Mouse (Mus musculus): ENCODE measurements around the gene Hist1h2bq. TPM values are rescaled to one million over a fixed set of nuclear protein-coding genes. Genes with fewer than 3 reads are reported as not detected.
"Not testable (repeated sequence)": the region's sequence is repeated elsewhere in the genome, so short reads cannot be mapped to it uniquely, and the experiment has no call there.

Hist1h2bq gene
- total RNA-seq (2021): 10 to 100 TPM; 35.1 to 36.5 TPM

DNA sequence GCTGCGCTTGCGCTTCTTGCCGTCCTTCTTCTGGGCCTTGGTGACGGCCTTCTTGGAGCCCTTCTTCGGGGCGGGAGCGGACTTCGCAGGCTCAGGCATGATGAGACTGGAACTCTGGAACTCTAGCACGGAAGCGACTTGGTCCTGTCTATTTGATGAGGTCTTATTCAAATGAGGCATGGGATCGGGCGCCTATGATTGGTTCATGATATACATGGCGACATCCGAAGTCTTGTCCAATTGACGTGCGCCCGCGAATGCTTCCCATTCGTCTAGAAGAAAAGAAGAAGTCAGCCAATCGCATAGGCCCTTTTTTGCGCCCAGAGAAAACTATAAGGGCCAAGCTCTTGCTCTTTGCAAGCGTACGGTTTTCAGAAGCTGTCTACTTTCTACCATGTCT is at the start of gene Hist1h2bq, which contains the start of gene Hist1h2ao:
TSS of gene Hist1h2bq (minus strand) at position 125 of the 400 bp plus-strand sequence.
TSS of gene Hist1h2ao (plus strand) at position 393 of the 400 bp plus-strand sequence.
- DNase-seq; intact Hi-C loops (cut with DNase I): not testable (repeated sequence)

DNA sequence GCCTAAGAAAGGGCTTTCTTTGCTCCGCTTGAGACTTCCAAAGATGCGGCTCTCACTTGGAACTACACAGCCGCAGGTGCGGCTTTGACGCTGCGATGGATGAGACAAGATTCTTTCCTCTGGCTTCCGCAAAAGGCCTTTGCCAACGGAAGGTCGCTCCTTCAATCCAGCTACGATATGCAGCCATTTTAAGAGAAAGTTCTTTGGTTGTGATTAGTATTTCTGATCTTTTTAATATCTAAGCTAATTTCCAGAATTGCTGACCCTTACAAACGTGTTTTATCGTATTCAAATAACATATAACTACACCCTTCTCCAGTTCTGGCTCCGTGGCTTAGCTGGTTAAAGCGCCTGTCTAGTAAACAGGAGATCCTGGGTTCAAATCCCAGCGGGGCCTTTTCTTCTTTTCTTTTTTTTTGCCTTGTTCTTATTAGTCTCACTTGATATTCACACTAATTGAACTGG is 45.7 kb upstream of the Hist1h2bq start:
- intact Hi-C loops (cut with DNase I): loop anchor here (10.0 kb wide), 4 partner anchors 59 to 1579 kb away; partner anchors contain the start of gene Zfp184
- DNase-seq: peak; percentile 28 to 29

DNA sequence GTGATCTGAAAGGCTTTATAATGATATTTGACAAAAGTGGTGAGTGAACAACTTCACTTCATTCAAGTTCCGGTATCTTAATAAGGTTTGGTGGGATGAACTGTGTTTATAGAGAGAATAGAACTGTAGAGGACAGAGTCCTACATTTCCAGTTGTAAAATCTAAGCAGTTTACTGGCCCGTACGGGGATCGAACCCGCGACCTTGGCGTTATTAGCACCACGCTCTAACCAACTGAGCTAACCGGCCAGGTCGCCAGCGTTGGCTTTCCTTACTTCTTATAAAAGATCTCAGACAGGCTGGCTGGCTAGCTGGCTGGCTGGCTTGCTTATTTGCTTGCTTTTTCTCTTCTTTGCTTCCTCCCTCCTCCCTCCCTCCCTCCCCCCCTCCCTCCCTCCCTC is 45.1 kb upstream of the Hist1h2bq start:
- intact Hi-C loops (cut with DNase I): loop anchor here (10.0 kb wide), 4 partner anchors 60 to 1580 kb away; partner anchors contain the start of gene Zfp184
- peak; percentile 80 to 81 for DNase-seq

DNA sequence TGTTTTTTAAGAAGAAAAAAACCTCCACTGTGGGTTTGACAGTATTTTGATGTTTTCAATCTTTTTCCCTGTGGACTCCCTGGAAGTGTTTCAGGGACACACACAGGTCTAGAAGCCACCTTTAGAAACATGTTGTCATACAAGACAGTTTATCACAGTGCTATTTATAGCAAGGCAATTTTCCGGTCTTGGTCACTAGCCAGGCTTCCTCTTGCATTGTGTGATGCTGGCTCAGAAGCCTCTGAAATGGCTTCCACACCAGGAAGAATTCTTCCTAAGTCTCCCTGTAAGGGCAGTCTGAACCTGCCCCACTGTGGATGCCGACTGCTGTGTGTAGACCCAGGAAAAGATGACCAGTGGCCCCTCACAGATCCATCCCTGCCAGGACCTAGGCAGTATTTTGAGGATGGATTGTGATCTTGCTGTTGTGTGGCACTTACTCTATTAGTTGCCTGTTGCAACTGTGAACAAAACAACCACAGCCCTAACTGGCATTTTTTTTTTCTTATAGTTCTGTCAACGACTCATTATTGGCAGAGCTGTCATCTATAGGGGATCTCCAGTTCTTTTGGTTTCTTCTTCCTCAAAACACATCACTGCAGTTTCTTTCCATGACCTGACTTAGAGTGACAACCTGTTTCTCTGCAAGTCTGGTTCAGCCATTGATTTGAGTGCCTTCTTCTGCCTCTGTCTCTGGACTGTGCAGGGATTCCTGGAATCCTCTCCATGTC is 42.4 kb upstream of the Hist1h2bq start:
- DNase-seq: peak; percentile 47 to 60
- intact Hi-C loops (cut with DNase I): loop anchor here (10.0 kb wide), 4 partner anchors 62 to 1582 kb away; partner anchors contain the start of gene Zfp184

DNA sequence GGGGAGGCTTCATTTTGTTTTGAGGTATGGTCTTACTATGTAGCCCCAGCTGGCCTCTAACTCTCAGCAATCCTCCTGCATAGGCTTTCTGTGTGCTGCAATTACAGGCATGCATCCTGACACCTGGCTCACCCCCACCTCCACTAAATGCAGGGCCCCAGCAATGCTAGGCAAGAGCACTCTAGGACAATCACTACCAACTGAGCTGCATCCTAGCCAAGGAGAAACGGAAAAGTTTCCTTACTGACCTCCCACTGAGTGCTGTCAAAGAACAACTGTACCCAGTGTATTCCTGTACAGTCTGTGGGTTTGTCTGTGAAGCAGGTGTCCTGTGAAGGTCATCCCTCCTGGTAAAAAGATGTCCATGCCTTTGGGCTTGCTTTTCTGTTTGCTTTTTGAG is 40.7 kb upstream of the Hist1h2bq start:
- intact Hi-C loops (cut with DNase I): loop anchor here (10.0 kb wide), 4 partner anchors 64 to 1584 kb away; partner anchors contain the start of gene Zfp184
- not testable (repeated sequence) for DNase-seq

DNA sequence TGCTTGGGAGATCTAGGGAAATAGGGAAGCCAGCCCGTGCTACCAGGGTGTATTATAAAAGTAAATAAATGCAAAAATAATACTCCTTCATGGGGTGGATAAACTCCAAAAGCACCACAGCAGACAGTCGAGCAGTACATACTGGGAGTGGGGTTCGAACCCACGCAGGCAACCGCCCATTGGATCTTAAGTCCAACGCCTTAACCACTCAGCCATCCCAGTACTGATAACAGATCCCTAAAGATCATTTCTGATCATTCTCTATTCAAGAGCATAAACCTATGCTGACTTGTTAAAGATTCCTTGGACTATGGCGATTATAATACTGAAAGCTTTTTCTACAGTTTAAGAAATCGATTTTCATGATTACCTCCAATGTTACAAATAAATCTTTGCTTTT is 37.9 kb upstream of the Hist1h2bq start:
- intact Hi-C loops (cut with DNase I): no loop called here
- no peak for DNase-seq

DNA sequence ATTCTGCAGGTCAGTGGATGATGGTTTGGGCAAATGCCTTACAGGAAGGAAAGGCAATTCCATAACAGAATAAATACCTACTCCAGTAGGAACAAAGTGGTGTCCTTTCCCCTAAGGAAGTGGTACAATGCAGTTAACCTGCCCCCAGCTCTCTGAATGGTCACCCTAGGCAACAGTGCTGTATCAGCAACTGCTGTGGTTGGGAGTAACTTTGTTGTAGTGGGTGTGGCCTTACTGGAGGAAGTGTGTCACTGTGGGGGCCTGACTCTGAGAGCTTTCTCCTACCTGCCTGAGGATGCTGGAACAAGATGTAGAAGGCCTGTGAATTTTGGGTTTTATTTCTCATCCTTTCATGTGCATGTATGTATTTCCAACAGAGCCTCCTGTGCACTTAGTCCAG is 36.4 kb upstream of the Hist1h2bq start:
- DNase-seq; intact Hi-C loops (cut with DNase I): not testable (repeated sequence)

DNA sequence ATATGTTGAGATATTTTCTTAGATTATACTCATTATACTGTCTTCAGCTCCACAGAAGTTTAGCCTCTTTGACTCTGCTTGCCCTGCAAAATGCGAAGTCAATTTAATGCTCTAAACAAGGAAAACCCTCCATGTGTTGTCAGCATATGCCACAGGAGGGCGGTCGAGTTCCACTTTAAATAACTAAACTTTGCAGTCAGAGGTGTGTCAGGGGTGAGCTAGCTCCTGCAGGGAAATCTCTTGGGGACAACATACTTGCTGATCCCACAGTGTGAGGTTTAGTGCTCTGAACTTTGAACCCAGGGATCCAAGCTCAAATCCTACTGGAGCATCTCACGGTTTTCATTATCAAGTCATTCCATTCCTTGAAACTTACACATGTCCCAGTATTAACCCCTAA is 30.5 kb upstream of the Hist1h2bq start:
- intact Hi-C loops (cut with DNase I); DNase-seq: not testable (repeated sequence)

DNA sequence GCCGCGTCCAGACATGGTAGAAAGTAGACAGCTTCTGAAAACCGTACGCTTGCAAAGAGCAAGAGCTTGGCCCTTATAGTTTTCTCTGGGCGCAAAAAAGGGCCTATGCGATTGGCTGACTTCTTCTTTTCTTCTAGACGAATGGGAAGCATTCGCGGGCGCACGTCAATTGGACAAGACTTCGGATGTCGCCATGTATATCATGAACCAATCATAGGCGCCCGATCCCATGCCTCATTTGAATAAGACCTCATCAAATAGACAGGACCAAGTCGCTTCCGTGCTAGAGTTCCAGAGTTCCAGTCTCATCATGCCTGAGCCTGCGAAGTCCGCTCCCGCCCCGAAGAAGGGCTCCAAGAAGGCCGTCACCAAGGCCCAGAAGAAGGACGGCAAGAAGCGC is 23.5 kb upstream of the Hist1h2bq start, which contains the start of the genes Hist1h2ap and Hist1h2br:
TSS of gene Hist1h2ap (minus strand) at position 47 of the 400 bp plus-strand sequence.
TSS of gene Hist1h2br (plus strand) at position 283 of the 400 bp plus-strand sequence.
- intact Hi-C loops (cut with DNase I): loop anchor here (10.0 kb wide), 1 partner anchor 49 kb away; the partner anchor contains the start of genes Hist1h1b, Hist1h2an, Hist1h2bp and Hist1h3i
- not testable (repeated sequence) for DNase-seq

DNA sequence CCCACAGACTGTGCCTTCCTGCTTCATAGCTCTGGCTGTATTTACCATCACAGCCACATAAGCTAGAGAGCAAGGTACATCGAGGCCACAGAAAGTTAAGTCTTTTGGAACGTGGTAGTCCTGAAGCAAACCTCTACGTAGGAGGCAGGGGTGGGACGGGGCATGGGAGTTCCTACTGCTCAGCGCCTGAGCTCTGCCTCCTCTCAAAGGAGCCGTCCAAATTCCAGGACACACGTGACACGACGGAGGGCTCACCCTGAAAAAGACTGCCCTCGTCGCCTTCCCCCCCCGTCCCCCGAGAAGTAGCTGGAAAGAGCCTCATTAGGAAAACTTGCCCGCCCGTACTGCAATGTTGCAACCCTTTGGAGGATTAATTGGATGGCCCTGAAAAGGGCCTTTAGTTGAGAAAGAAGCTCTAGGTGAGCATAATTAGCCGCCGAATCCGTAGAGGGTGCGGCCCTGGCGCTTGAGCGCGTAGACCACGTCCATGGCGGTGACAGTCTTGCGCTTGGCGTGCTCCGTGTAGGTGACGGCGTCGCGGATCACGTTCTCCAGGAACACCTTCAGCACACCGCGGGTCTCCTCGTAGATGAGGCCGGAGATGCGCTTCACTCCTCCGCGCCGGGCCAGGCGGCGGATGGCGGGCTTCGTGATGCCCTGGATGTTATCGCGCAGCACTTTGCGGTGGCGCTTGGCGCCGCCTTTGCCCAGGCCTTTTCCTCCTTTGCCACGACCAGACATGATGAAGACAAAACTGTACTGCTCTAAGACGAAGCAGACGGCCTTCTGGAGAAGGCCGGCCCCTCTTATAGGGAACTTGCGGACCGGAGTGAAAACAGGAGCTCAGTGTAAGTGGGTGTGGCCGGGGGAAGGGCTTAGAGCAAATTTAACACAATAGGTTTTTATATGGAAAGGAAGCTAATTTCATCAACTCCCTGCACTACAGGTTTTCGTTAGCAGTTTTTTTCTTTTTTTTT is 21.7 kb upstream of the Hist1h2bq start, which contains the start of gene Hist1h4n:
TSS of gene Hist1h4n (minus strand) at position 779 of the 977 bp plus-strand sequence.
- peak in 1 of 2 experiments; percentile 44 for DNase-seq
- intact Hi-C loops (cut with DNase I): loop anchor here (10.0 kb wide), 1 partner anchor 47 kb away; the partner anchor contains the start of genes Hist1h1b, Hist1h2an, Hist1h2bp and Hist1h3i

DNA sequence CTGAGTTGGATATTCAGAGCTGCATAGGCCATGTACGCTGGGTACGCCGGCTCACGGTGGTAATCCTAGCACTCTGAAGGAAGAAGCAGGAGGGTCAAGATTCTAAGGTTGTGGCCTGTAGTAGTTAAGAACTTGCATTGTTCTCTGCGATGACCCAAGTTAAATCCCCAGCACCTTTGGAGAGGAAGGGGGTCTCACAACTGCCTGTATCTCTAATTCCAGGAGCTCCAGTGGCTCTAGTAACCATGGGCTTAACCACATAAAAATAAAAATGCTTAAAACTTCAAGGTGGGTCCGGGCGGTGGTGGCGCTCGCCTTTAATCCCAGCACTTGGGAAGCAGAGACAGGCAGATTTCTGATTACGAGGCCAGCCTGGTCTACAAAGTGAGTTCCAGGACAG is 20.3 kb upstream of the Hist1h2bq start:
- no peak for DNase-seq
- intact Hi-C loops (cut with DNase I): loop anchor here (10.0 kb wide), 1 partner anchor 46 kb away; the partner anchor contains the start of genes Hist1h1b, Hist1h2an, Hist1h2bp and Hist1h3i

DNA sequence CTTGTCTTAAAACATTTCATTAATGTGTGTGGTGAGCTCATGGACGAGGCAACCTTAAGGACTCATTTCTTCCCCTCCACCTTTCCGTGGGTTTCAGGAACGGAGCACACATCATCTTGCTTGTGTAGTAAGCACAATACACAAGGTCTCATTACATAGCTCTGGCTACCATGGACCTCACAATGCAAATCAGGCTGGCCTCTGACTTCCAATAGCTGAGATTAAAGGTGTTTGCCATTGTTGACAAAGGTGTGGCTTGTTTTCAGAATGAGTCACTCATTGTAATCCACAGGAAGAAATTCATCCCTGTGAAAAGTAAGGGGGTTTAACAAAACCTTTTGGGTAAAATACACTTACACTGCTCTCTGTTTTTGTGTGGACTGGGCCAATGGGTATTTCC is 18.5 kb upstream of the Hist1h2bq start:
- intact Hi-C loops (cut with DNase I): loop anchor here (10.0 kb wide), 5 partner anchors 114 to 1916 kb away; partner anchors contain the start of genes Hist1h1e, Hist1h2ac, Hist1h2ag and Hist1h2ai
- no peak for DNase-seq

DNA sequence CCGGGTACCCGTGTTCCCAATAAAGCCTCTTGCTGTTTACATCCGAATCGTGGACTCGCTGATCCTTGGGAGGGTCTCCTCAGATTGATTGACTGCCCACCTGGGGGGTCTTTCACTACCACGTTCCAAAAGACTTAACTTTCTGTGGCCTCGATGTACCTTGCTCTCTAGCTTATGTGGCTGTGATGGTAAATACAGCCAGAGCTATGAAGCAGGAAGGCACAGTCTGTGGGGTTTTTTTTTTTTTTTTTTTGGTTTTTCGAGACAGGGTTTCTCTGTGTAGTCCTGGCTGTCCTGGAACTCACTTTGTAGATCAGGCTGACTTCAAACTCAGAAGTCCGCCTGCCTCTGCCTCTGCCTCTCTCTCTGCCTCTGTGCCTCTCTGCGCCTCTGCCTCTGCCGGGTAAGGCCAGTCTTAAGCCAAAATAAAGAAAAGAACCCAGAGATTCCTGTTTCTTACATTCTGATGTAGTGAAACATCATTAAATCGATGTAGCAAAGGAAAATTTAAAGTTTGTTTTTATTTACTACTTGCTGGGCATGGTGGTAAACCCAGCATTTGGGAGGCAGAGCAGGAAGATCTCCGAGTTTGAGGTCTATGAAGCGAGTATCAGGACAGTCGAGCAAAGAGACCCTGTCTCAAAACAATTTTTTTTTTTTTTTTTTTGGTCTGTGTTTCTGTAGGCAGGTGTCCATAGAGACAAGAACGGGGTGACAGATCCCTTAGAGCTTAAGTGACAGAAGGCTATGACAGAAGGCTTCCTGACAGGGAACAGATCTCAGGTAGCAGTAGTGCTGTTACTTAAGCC is 10.3 kb upstream of the Hist1h2bq start:
- intact Hi-C loops (cut with DNase I): loop anchor here (10.0 kb wide), 5 partner anchors 105 to 1925 kb away; partner anchors contain the start of genes Hist1h1e, Hist1h2ac, Hist1h2ag and Hist1h2ai
- DNase-seq: not testable (repeated sequence)

DNA sequence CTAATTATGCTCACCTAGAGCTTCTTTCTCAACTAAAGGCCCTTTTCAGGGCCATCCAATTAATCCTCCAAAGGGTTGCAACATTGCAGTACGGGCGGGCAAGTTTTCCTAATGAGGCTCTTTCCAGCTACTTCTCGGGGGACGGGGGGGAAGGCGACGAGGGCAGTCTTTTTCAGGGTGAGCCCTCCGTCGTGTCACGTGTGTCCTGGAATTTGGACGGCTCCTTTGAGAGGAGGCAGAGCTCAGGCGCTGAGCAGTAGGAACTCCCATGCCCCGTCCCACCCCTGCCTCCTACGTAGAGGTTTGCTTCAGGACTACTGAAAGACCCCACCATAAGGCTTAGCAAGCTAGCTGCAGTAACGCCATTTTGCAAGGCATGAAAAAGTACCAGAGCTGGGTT is 2.1 kb upstream of the Hist1h2bq start:
- intact Hi-C loops (cut with DNase I); DNase-seq: not testable (repeated sequence)

DNA sequence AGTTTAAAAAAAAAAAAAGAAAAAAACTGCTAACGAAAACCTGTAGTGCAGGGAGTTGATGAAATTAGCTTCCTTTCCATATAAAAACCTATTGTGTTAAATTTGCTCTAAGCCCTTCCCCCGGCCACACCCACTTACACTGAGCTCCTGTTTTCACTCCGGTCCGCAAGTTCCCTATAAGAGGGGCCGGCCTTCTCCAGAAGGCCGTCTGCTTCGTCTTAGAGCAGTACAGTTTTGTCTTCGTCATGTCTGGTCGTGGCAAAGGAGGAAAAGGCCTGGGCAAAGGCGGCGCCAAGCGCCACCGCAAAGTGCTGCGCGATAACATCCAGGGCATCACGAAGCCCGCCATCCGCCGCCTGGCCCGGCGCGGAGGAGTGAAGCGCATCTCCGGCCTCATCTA is 1.5 kb upstream of the Hist1h2bq start, which contains the start of gene Hist1h4m:
TSS of gene Hist1h4m (plus strand) at position 208 of the 400 bp plus-strand sequence.
- peak; percentile 45 to 49 for DNase-seq
- intact Hi-C loops (cut with DNase I): not testable (repeated sequence)

DNA sequence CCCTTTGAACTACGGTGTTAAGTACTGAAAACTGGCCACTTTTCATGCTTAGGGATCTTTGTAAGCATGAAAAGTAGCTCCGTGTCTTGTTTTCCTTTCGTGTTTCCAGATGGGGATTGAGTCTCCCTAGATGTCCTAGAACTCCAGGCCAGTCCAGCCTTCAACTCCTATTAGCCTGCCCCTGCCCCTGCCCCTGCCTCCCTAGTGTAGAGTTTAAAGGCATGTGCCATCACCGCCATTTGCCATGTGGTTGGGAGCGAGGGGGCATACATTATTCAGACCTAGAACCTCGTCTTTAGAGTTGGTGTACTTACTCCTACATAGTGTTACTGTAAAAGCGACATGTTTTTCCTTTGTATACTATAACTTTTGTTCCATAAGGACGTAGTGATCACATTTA is 1.1 kb upstream of the Hist1h2bq start:
- intact Hi-C loops (cut with DNase I); DNase-seq: not testable (repeated sequence)

DNA sequence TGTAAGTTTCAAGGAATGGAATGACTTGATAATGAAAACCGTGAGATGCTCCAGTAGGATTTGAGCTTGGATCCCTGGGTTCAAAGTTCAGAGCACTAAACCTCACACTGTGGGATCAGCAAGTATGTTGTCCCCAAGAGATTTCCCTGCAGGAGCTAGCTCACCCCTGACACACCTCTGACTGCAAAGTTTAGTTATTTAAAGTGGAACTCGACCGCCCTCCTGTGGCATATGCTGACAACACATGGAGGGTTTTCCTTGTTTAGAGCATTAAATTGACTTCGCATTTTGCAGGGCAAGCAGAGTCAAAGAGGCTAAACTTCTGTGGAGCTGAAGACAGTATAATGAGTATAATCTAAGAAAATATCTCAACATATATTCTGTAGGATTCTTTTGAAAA is 6.9 kb downstream of the Hist1h2bq start:
- intact Hi-C loops (cut with DNase I); DNase-seq: not testable (repeated sequence)

DNA sequence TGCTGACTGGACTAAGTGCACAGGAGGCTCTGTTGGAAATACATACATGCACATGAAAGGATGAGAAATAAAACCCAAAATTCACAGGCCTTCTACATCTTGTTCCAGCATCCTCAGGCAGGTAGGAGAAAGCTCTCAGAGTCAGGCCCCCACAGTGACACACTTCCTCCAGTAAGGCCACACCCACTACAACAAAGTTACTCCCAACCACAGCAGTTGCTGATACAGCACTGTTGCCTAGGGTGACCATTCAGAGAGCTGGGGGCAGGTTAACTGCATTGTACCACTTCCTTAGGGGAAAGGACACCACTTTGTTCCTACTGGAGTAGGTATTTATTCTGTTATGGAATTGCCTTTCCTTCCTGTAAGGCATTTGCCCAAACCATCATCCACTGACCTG is 12.8 kb downstream of the Hist1h2bq start:
- intact Hi-C loops (cut with DNase I); DNase-seq: not testable (repeated sequence)

DNA sequence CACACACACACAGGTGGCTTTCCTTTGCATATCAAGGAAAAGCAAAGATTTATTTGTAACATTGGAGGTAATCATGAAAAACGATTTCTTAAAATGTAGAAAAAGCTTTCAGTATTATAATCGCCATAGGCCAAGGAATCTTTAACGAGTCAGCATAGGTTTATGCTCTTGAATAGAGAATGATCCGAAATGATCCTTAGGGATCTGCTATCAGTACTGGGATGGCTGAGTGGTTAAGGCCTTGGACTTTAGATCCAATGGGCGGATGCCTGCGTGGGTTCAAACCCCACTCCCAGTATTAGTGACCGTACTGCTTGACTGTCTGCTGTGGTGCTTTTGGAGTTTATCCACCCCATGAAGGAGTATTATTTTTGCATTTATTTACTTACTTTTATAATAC is 14.4 kb downstream of the Hist1h2bq start:
- no peak for DNase-seq
- intact Hi-C loops (cut with DNase I): no loop called here

All from heart, postnatal 36 days (tissue).